Mouse (Mus musculus) lung, embryonic 16.5 days (tissue): ENCODE data around the gene Bag5. TPM values are rescaled to one million over a fixed set of nuclear protein-coding genes. Genes with fewer than 3 reads are reported as not detected.
"Not testable (repeated sequence)": the region's sequence is repeated elsewhere in the genome, so short reads cannot be mapped to it uniquely, and the experiment has no call there.

Source experiments
- ATAC-seq: fragments of 200-750 bp; cut with Nextera tagmentation; 2 replicates; pipeline ENCODE4 v1.8.0; 2017; ENCODE audit warnings: low read depth, mild to moderate bottlenecking, moderate library complexity
- H3K27ac ChIP-seq: fragments of 300-500 bp; sonication (generic); 2 replicates; pipeline ENCODE4 v1.5.1; 2014; ENCODE audit warnings: mild to moderate bottlenecking, control low read depth, low read length
- H3K27me3 ChIP-seq: fragments of 300-500 bp; sonication (generic); 2 replicates; pipeline ENCODE4 v1.6.1; 2014; ENCODE audit warnings: low read depth, low read length, mixed read lengths; ENCODE audit not compliant: control insufficient read depth, insufficient read depth
- H3K36me3 ChIP-seq: fragments of 300-500 bp; sonication (generic); 2 replicates; pipeline ENCODE4 v1.6.1; 2014; ENCODE audit warnings: low read length; ENCODE audit not compliant: control insufficient read depth, insufficient read depth
- H3K4me1 ChIP-seq: fragments of 300-500 bp; sonication (generic); replicated peaks from 2 replicates; pipeline ENCODE4 v1.6.1; 2014; ENCODE audit warnings: low read length, mixed read lengths; ENCODE audit not compliant: control insufficient read depth, insufficient read depth
- H3K4me2 ChIP-seq: fragments of 300-500 bp; sonication (generic); 2 replicates; pipeline ENCODE4 v1.6.1; 2014; ENCODE audit warnings: low read depth, low read length, control low read depth
- H3K4me3 ChIP-seq: fragments of 300-500 bp; sonication (generic); 2 replicates; pipeline ENCODE4 v1.5.1; 2014; ENCODE audit warnings: mild to moderate bottlenecking, low read length, control low read depth
- H3K9ac ChIP-seq: fragments of 300-500 bp; sonication (generic); 2 replicates; pipeline ENCODE4 v1.6.1; 2014; ENCODE audit warnings: low read length, control low read depth
- H3K9me3 ChIP-seq: fragments of 300-500 bp; sonication (generic); 2 replicates; pipeline ENCODE4 v1.6.1; 2016; ENCODE audit warnings: low read length; ENCODE audit not compliant: control insufficient read depth
- WGBS: fragments of 180-500 bp; shearing (Covaris S2); extraction: QIAGEN DNeasy Blood & Tissue Kit; methylation state at CpG from one replicate; pipeline ENCODE4 v1.1.7; 2014; 5-methylcytosine and 5-hydroxymethylcytosine counted together
- polyA plus RNA-seq: library from polyadenylated mRNA; unstranded; fragments of >200 nt; fragmentation: Nextera tagmentation; extraction: Ambion mirVana; gene quantifications from 2 replicates; pipeline ENCODE4 v1.2.1, GENCODE M21; 2015

Gene Bag5
- polyA plus RNA-seq, 1 experiment from 2014 or later: 50.2 TPM

GRCm38 (mm10) chr12:111738754-111739153 is 25.7 kb upstream of the Bag5 start:
- no peaks in the 10 kb centered on the region for H3K36me3 ChIP-seq
- no peaks in the 10 kb centered on the region; the same call in 1 of the 2 replicates for H3K4me1 ChIP-seq
- H3K4me3 ChIP-seq: no peak overlapping the region
- no peak overlapping the region for H3K9ac ChIP-seq
- no peak overlapping the region for H3K27ac ChIP-seq
- WGBS: 13% methylated on average over 3 of the region's 3 CpGs
- no peak overlapping the region for H3K4me2 ChIP-seq
- H3K27me3 ChIP-seq: no peaks in the 10 kb centered on the region
- no peaks in the 10 kb centered on the region for H3K9me3 ChIP-seq
- 0 out of 2 replicates have a peak, but pooled peaks have one; percentile 40 for ATAC-seq

- no peak overlapping the region for H3K9ac ChIP-seq
- no peak for ATAC-seq
- H3K27me3 ChIP-seq: no peaks in the 10 kb centered on the region
- H3K4me3 ChIP-seq: no peak overlapping the region
- no peaks in the 10 kb centered on the region for H3K36me3 ChIP-seq
- H3K9me3 ChIP-seq: no peaks in the 10 kb centered on the region
- 58% methylated on average over 9 of the region's 9 CpGs for WGBS
- 0 out of 2 replicates have a peak, but pooled peaks cover under 1% of the 10 kb centered on the region for H3K4me1 ChIP-seq
- H3K27ac ChIP-seq: no peak overlapping the region
- H3K4me2 ChIP-seq: no peak overlapping the region
These were observed 24.3 kb upstream of the Bag5 start for GRCm38 (mm10) chr12:111737370-111737769.

GRCm38 (mm10) chr12:111736676-111737075 is 23.6 kb upstream of the Bag5 start:
- H3K4me3 ChIP-seq, H3K9me3 ChIP-seq, H3K27me3 ChIP-seq, H3K27ac ChIP-seq, H3K4me1 ChIP-seq, H3K9ac ChIP-seq, H3K4me2 ChIP-seq, ATAC-seq, H3K36me3 ChIP-seq: not testable (repeated sequence)
- WGBS: 85% methylated on average over 8 of the region's 8 CpGs

- H3K4me3 ChIP-seq: no peak overlapping the region
- no peak overlapping the region for H3K4me2 ChIP-seq
- ATAC-seq: no peak
- peaks cover 3% of the 10 kb centered on the region; the same call in 1 of the 2 replicates for H3K36me3 ChIP-seq
- no peaks in the 10 kb centered on the region for H3K27me3 ChIP-seq
- no peaks in the 10 kb centered on the region for H3K9me3 ChIP-seq
- H3K4me1 ChIP-seq: peaks cover 3% of the 10 kb centered on the region; the same call in 1 of the 2 replicates
- H3K27ac ChIP-seq: no peak overlapping the region
- no peak overlapping the region for H3K9ac ChIP-seq
- WGBS: 81% methylated on average over 3 of the region's 3 CpGs
These were observed 21.9 kb upstream of the Bag5 start for GRCm38 (mm10) chr12:111734912-111735311.

GRCm38 (mm10) chr12:111732921-111733320 is 19.9 kb upstream of the Bag5 start:
- ATAC-seq: peak; percentile 23
- no peak overlapping the region for H3K4me3 ChIP-seq
- 45% methylated on average over 5 of the region's 5 CpGs for WGBS
- H3K27me3 ChIP-seq: no peaks in the 10 kb centered on the region
- H3K9me3 ChIP-seq: no peaks in the 10 kb centered on the region
- H3K4me2 ChIP-seq: no peak overlapping the region
- no peak overlapping the region for H3K27ac ChIP-seq
- peak overlapping the region; percentile 8; the same call in 1 of the 2 replicates for H3K9ac ChIP-seq
- H3K4me1 ChIP-seq: peaks cover 3% of the 10 kb centered on the region; the same call in 1 of the 2 replicates
- peaks cover 5% of the 10 kb centered on the region; the same call in 1 of the 2 replicates for H3K36me3 ChIP-seq

GRCm38 (mm10) chr12:111731822-111732807 is 19.1 kb upstream of the Bag5 start:
- peaks cover 5% of the 10 kb centered on the region; the same call in 1 of the 2 replicates for H3K36me3 ChIP-seq
- 32% methylated on average over 30 of the region's 30 CpGs for WGBS
- H3K27me3 ChIP-seq: no peaks in the 10 kb centered on the region
- peak overlapping the region; percentile 8; the same call in 1 of the 2 replicates for H3K9ac ChIP-seq
- peaks cover 3% of the 10 kb centered on the region; the same call in 1 of the 2 replicates for H3K4me1 ChIP-seq
- H3K4me3 ChIP-seq: peak overlapping the region; percentile 8; the same call in 1 of the 2 replicates
- H3K9me3 ChIP-seq: no peaks in the 10 kb centered on the region
- H3K27ac ChIP-seq: no peak overlapping the region
- peak overlapping the region; percentile 35; the same call in 1 of the 2 replicates for H3K4me2 ChIP-seq
- peak; percentile 94 for ATAC-seq

GRCm38 (mm10) chr12:111727956-111728355 is 14.9 kb upstream of the Bag5 start:
- no peak for ATAC-seq
- Histone ChIP-seq H3K4me2 (no peak overlapping the region), H3K9me3 (no peaks in the 10 kb centered on the region), H3K4me3 (no peak overlapping the region), H3K9ac (no peak overlapping the region), H3K27ac (no peak overlapping the region), H3K4me1 (peaks cover 3% of the 10 kb centered on the region; the same call in 1 of the 2 replicates), H3K36me3 (peaks cover 7% of the 10 kb centered on the region), H3K27me3 (no peaks in the 10 kb centered on the region)
- 71% methylated on average over 1 of the region's 1 CpGs for WGBS

GRCm38 (mm10) chr12:111726122-111726463 is 13.0 kb upstream of the Bag5 start:
- no peaks in the 10 kb centered on the region for H3K27me3 ChIP-seq
- H3K9ac ChIP-seq: no peak overlapping the region
- WGBS: 48% methylated on average over 4 of the region's 4 CpGs
- H3K9me3 ChIP-seq: no peaks in the 10 kb centered on the region
- no peak overlapping the region for H3K4me2 ChIP-seq
- H3K27ac ChIP-seq: no peak overlapping the region
- H3K36me3 ChIP-seq: peaks cover 4% of the 10 kb centered on the region; the same call in 1 of the 2 replicates
- ATAC-seq: peak; percentile 34; the same call in 1 of the 2 replicates
- H3K4me3 ChIP-seq: no peak overlapping the region
- no peaks in the 10 kb centered on the region for H3K4me1 ChIP-seq
